Mouse (Mus musculus): Measurements from ENCODE around the gene Mon2. TPM values are rescaled to one million over a fixed set of nuclear protein-coding genes. Genes with fewer than 3 reads are reported as not detected.

Gene Mon2
- polyA plus RNA-seq (2012; ENCODE audit: low replicate concordance) = 12.7 and 26.7 TPM in 2 replicates

GRCm38 (mm10) chr10:123076245-123077023 is at the start of gene Mon2:
TSS of gene Mon2 (minus strand) at chr10:123076505.

Other genes starting within 250 kb of the Mon2 start
- gene Usp15, start 120.5 kb upstream of the Mon2 start, polyA plus RNA-seq (2012; ENCODE audit: low replicate concordance) = 1.8 and 22.4 TPM in 2 replicates
- not detected in 2 replicates for gene Fam19a2, start 187.5 kb upstream of the Mon2 start, polyA plus RNA-seq (2012; ENCODE audit: low replicate concordance)